Mouse (Mus musculus) layer of hippocampus, adult 9-11 months (tissue): ENCODE measurements around the gene Cd79a.

Experiments used
- DNase-seq: peaks from one replicate; pipeline ENCODE4 v3.0.0; 2022

Gene Cd79a

GRCm38 (mm10) chr7:24931651-24932050 is 34.5 kb downstream of the Cd79a start:
- no peak for DNase-seq

GRCm38 (mm10) chr7:24943641-24944040 is 46.5 kb downstream of the Cd79a start:
- DNase-seq, result no peak

- DNase-seq, result no peak
Observed at GRCm38 (mm10) chr7:24944257-24944950, 47.2 kb downstream of the Cd79a start, which contains the start of gene Gm4881. Gm4881 (minus strand) TSS chr7:24944494.

- no peak for DNase-seq
Observed at GRCm38 (mm10) chr7:24947316-24948048, 50.3 kb downstream of the Cd79a start.

GRCm38 (mm10) chr7:24948774-24949173 is 51.6 kb downstream of the Cd79a start:
- no peak for DNase-seq

GRCm38 (mm10) chr7:24949958-24950623 is 52.9 kb downstream of the Cd79a start:
- peak; percentile 25 for DNase-seq
